Mouse (Mus musculus) ES-Bruce4 (cell line): ENCODE results near the gene Hes6. TPM values are rescaled to one million over a fixed set of nuclear protein-coding genes. Genes with fewer than 3 reads are reported as not detected.

Experiments used
- H3K27ac ChIP-seq: 2 replicates; pipeline ENCODE4 v1.5.1; 2012; ENCODE audit warnings: low read length, inconsistent platforms; ENCODE audit not compliant: insufficient read depth
- H3K27me3 ChIP-seq: 2 replicates; pipeline ENCODE4 v1.6.1; 2012; ENCODE audit warnings: mild to moderate bottlenecking, low read length, inconsistent platforms; ENCODE audit not compliant: control insufficient read depth, poor library complexity, insufficient read depth, severe bottlenecking
- H3K36me3 ChIP-seq: 2 replicates; pipeline ENCODE4 v1.6.1; 2012; ENCODE audit warnings: inconsistent platforms, mild to moderate bottlenecking, low read length, moderate library complexity; ENCODE audit not compliant: control insufficient read depth, poor library complexity, insufficient read depth, severe bottlenecking
- H3K4me1 ChIP-seq: one replicate; pipeline ENCODE4 v1.8.1; 2011; ENCODE audit warnings: low read length; ENCODE audit not compliant: control insufficient read depth, insufficient read depth
- H3K4me3 ChIP-seq: 2 replicates; pipeline ENCODE4 v1.5.1; 2011; ENCODE audit warnings: low read depth, mild to moderate bottlenecking, low read length
- H3K9ac ChIP-seq: 2 replicates; pipeline ENCODE4 v1.6.1; 2012; ENCODE audit warnings: low read depth, mild to moderate bottlenecking, inconsistent platforms; ENCODE audit not compliant: poor library complexity, severe bottlenecking
- H3K9me3 ChIP-seq: replicated peaks from 2 replicates; pipeline ENCODE4 v1.6.1; 2012; ENCODE audit warnings: mild to moderate bottlenecking, low read length, inconsistent platforms; ENCODE audit not compliant: control insufficient read depth, poor library complexity, insufficient read depth, severe bottlenecking
- CTCF ChIP-seq: IDR thresholded peaks from one replicate; pipeline ENCODE4 v1.8.1; 2011; ENCODE audit warnings: low read depth, low read length
- EP300 ChIP-seq: IDR thresholded peaks from 2 replicates; pipeline ENCODE4 v1.6.1; 2011; ENCODE audit warnings: low read depth, low read length; ENCODE audit not compliant: insufficient read depth
- POLR2A ChIP-seq: IDR thresholded peaks from one replicate; pipeline ENCODE4 v1.8.1; 2011; ENCODE audit warnings: low read length; ENCODE audit not compliant: insufficient read depth
- polyA plus RNA-seq: library from polyadenylated mRNA; stranded (reverse); fragments of >200 nt; gene quantifications from 2 replicates; pipeline ENCODE4 v1.2.4, GENCODE M21; 2011; ENCODE audit warnings: low read depth; ENCODE audit not compliant: missing spikeins, insufficient read depth, insufficient read length

Gene Hes6
- polyA plus RNA-seq: 13.0 and 15.6 TPM in 2 replicates

DNA sequence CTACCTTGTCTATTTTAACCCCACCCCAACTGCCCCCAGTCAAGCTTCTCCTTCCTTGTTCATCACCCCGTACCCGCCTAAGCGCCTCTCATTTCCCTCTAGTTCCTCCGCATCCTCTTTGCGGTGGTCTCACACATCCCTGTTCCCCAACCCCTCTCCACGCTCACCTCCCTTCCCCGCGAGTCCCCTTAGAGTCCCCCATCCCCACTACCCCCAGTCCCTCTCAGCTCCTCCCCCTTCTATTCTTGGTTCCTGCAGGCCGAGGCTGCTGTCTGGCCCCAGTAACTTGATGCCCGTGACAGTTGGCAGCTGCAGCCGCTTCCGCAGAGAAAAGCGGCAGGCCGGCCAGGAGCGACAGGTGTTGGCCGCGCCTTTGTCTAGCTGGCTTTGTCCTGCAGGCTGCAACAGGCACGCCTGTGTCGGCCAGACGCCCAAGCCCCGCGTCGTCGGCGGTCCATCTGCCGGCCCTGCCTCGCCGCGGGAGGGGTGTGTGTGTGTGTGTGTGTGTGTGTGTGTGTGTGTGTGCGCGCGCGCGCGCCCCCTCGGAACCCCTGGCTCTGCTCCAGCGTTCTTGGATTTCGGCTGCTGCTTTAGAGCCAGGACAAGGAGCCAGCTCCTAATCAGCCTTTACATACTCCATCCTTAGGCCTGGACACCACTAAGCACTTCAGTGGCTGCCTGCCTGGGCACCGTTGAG lies at the start of gene Hes6:
TSS of gene Hes6 (minus strand) at position 141 of the 697 bp plus-strand sequence.
- H3K4me1 ChIP-seq: no peaks in the 10 kb centered on the region
- H3K27me3 ChIP-seq: no peaks in the 10 kb centered on the region
- peak within 1 kb of the TSS; percentile 80 for H3K4me3 ChIP-seq
- peak within 1 kb of the TSS; percentile 54 for H3K27ac ChIP-seq
- H3K9me3 ChIP-seq: no peaks in the 10 kb centered on the region
- TF ChIP-seq EP300 (peak; percentile 96), CTCF (no peak)
- H3K36me3 ChIP-seq: no peaks in the 10 kb centered on the region
- H3K9ac ChIP-seq: peak within 1 kb of the TSS; percentile 67

DNA sequence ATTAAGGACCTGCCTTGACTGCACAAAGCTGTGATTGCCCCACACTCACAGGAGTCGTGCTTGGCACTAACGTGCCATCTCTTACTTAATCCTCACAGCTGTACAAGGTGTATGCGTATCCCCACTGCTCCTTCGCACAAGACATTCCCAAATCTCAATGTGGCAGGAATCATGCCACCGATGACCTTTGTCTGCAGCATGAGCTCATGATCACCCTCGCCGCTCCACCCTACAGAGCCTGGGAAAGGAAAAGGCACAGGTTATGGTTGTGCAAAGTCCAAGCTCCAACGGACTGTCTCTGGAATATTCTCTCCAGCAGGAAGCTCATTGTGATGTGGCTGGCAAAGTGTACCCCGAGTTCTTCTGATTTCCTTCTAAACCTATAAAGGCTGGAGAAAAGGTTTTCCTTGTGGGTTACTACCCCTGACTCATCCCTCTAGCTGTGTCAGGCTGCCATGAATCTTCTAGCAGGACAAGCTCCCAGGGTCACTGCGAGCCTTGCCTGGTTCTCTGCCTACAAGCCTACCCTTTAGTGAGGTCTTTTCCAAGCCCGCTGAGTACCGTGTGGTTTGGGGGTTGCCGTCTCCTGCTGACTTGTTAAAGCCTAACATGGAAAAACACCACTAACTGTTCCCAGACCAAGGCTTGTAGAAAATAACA lies 49.6 kb upstream of the Hes6 start:
- Histone ChIP-seq H3K4me3 (no peak overlapping the region), H3K9me3 (no peaks in the 10 kb centered on the region), H3K27ac (no peak overlapping the region), H3K4me1 (no peaks in the 10 kb centered on the region), H3K27me3 (no peaks in the 10 kb centered on the region), H3K36me3 (no peaks in the 10 kb centered on the region), H3K9ac (no peak overlapping the region)
- TF ChIP-seq CTCF (no peak), POLR2A (no peak), EP300 (no peak)

DNA sequence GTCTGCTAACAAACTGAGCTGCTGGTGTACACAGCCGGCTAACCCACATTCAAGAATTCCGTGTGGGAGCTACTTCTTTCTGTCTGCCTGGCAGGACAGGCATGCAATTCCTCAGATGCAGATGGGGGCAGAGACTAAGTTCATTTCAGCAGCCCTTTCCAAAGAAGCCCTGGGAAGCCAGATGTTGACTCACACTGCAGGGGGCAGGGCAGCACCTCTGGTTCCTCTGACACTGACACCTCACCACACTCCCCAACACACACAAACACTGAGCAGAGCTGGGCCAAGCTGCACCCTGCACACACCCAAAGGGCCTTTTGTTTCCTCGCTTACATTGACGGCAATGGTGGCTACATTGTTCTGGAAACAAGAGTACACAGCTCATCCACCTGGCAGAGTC lies 46.7 kb upstream of the Hes6 start:
- Histone ChIP-seq H3K4me3 (no peak overlapping the region), H3K27ac (no peak overlapping the region), H3K9ac (no peak overlapping the region), H3K36me3 (no peaks in the 10 kb centered on the region), H3K4me1 (no peaks in the 10 kb centered on the region), H3K9me3 (no peaks in the 10 kb centered on the region), H3K27me3 (no peaks in the 10 kb centered on the region)
- TF ChIP-seq EP300 (no peak), CTCF (no peak), POLR2A (no peak)

DNA sequence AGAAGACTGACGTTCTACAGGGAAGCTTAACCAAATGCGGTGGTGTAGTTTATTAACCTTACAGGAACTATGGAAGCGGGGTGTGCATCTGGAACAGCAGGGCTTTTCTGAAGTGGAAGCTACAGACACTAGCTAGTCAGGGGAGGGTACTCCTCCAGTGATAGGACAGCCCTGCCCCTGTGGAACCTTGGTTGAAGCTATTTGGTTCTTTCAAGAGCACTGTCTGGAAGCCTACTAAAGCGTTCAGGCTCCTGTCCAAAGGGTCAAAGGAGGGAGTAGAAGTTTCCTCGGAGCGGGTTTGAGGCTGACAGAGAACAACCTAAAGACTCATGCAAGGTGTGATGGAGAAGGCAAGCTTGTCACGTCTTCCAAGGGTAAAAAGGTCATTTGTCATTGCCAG lies 46.2 kb upstream of the Hes6 start:
- no peaks in the 10 kb centered on the region for H3K4me1 ChIP-seq
- H3K36me3 ChIP-seq: no peaks in the 10 kb centered on the region
- TF ChIP-seq EP300: no peak
- no peak for TF ChIP-seq CTCF
- no peak for TF ChIP-seq POLR2A
- no peak overlapping the region for H3K27ac ChIP-seq
- H3K27me3 ChIP-seq: no peaks in the 10 kb centered on the region
- H3K9ac ChIP-seq: no peak overlapping the region
- H3K4me3 ChIP-seq: no peak overlapping the region
- no peaks in the 10 kb centered on the region for H3K9me3 ChIP-seq

DNA sequence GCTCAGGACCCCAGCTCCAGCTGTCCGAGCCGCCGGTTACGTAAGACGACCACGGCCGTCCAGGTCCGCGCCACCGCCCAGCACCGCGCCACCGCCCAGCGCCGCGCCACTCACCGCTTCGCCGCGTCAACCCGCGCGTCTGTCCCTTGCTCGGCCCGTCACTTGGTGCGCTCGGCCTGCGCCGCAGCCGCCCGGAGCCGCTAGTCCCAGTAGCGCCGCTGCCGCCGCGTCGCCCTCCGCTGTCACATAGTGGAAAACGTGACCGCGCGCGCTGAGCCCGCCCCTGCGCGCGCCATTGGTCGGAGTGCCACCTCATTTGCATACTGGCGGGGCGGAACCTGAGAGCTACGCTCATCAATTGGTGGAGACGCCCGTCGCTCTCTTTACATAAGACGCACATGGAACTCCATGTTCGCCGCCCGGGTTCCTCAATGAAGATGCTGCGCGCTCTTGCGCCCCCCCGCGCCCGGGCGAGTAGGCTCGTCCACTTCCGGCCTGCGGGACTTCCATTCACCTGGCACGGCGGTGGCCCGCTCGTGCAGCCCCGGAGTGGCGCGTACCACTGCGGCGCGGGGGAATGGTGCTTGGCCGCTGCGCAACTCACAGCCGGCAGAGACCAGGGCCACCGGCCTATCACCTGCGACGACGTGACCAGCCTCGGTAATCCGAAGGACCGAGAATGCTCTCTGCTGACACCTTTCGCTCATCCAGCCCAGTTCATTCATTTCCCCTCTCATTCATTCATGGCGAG lies 45.4 kb upstream of the Hes6 start, which contains the start of gene Per2:
TSS of gene Per2 (minus strand) at position 266 of the 751 bp plus-strand sequence.
- Histone ChIP-seq H3K27ac (no peak within 1 kb of the TSS), H3K9me3 (no peaks in the 10 kb centered on the region), H3K9ac (0 out of 2 replicates have a peak within 1 kb of the TSS, but pooled peaks have one; percentile 12), H3K4me3 (peak within 1 kb of the TSS; percentile 62), H3K4me1 (no peaks in the 10 kb centered on the region), H3K36me3 (no peaks in the 10 kb centered on the region), H3K27me3 (no peaks in the 10 kb centered on the region)
- peak; percentile 3 for TF ChIP-seq CTCF
- no peak for TF ChIP-seq POLR2A
- TF ChIP-seq EP300: no peak
